Mouse (Mus musculus): ENCODE data around the gene Aebp1.
"Not testable (repeated sequence)": the region's sequence is repeated elsewhere in the genome, so short reads cannot be mapped to it uniquely, and the experiment has no call there.

Aebp1 gene

DNA sequence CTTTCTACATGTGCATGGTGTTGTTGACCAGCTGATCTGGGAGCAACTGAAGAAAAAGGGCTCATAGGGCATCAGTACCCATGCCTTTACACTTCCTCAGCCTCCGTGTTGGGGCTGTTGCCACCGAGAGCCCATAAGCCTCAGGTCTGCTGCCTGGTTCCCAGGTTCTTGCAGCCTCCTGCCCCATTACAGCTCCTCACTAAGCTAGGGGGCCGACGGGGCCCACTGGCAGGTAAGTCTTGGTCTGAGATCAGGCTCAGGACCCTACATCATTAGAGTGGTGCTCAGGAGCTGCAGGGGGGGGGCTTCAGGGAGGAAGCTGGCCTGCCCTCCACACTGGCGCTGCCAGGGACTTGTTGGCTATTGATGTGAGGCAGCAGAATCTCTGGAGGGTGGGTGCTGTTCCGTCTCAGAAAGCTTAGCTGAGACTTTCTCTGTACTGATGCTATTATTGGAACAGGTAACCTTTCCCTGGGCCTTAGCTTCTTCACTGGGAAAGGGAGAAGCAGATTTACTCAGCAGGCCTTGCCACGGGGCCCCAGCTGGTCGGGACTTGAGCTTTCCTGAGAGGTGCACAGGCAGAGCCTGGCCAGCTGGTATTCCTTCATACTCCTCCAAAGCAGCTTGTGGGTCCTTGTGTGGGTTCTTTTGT, 5.1 kb upstream of the Aebp1 start:
- DNase-seq, result no peak

DNA sequence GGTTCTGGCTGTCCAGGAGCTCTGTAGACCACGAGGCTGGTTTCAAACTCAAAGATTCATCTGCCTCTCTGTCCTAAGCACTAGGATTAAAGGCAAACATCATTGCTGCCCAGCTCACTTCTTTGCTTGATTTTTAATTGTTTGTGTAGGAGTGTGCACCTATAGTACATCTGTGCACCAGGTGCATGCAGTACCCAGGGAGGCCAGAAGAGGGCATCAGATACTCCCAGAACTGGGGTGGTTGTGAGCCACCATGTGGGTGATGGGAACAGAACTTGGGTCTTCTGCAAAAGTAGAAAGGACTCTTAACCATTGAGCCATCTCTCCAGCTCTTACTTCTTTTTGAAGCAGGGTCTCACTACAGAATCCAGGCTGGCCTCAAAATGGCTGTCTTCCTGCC, 3.0 kb upstream of the Aebp1 start:
- DNase-seq, result peak; percentile 38 to 47

DNA sequence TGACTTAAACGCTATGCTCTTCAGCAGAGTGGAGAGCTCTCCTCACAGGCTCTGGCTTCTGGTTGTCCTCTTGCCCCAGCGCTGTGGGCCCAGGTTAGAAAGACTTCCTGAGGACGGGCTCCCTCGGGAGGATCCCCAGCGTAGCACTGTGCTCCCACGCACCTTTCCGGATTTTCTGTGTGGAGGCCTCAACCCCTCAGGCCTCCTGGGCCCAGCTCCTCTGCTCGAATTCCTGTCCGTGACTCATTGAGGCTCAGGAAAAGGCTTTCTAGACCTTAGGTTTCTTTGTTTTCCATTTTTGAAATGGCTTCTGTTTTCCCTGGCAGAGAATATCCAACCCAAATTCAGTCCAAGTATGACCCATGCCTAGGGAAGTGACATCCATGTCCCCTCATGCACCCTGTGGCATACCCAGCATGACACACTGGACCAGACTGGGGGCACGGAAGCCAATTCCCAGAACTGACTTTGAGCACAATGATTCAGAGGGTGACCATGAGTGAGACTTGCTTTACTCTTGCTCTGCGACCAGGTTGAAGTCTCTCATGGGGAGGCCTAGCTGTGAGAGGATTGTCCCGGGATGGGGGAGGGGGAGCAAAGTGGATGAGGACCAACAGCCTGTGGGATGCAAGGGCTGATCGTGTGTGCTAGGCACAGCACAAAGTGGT, 1.7 kb upstream of the Aebp1 start:
- no peak for DNase-seq

DNA sequence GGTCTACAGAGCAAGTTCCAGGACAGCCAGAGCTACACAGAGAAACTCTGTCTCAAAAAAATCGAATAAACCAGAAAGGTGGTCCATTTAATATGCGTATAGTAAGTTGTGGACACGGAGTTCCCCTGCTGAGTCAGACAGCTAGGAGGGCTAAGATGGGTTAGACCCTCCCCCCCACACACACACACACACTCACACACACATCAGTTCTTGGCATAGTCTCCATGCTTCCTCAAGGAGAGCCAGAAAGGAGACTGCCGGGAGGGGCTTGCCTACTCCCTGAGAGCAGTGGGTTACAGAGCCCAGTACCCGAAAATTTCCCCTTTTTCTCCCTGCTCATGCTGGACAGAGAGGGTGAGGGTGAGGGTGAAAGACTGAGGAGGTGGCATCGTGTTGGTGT, 1.1 kb upstream of the Aebp1 start:
- DNase-seq, result no peak

DNA sequence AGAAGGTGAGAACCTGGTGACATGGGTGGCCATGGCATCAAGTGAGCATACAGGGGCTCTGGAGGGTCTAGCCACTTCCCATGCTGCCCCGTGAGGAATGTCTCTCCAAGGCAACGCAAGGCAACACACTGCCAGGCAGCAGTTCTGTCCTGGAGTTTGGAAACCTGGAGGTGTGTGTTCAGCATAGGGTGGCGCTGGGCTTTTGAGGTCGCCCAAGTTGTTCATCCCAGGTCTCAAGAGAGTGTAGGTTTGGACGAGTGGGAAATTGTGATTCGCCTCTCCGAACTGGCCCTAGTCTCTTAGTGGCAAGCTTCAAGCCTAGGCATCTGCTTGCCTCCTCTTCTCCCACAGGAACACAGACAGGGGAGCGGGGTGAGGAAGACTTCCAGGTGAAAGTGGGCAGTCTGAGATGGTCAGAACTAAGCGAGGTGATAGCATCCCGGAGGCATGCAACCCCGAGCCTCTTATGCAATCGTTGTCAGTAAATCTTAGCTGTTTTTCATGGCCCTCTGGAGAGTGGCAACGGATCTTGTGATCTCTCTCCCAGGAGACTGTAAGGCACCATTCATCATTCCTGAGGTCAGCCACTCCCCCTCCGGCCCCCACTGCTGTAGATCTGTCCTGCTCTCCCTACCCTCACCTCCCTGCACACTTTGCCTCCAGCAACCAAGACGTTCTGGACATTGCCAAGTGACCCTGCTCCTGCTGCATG, 803 bp downstream of the Aebp1 start:
- no peak for DNase-seq

DNA sequence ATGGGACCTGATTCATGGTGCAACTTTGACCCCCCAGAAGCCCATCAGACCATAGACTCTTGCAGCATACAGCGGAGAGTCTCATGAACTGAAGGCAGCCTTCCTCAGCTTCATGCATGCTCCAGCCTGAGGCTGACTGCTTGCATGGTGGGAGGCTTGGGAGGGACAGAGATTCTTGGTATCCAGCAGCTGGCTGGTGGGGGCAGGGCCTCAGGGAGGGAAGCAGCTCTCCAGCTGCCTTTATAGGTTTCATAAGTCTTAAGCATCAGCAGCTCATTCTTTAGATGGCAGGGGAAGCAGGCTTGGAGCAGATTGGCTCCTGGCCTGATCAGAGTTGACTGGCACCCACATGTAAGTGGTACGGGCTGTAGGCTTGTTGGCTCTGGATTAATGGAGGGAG, 5.4 kb downstream of the Aebp1 start:
- DNase-seq, result no peak

DNA sequence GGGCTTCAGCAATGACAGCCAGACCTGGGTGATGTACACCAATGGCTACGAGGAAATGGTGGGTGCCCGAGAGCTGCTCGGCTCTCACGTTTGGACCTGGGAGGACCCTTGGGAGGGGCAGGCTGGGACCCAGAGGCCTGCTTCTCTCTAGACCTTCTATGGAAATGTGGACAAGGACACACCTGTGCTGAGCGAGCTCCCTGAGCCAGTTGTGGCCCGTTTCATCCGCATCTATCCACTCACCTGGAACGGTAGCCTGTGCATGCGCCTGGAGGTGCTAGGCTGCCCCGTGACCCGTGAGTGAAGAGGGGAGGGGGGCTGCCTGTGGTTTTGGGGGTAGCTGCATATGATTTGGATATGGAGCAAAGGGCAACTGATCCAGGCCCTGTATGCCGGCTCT, 6.6 kb downstream of the Aebp1 start:
- DNase-seq, result no peak

DNA sequence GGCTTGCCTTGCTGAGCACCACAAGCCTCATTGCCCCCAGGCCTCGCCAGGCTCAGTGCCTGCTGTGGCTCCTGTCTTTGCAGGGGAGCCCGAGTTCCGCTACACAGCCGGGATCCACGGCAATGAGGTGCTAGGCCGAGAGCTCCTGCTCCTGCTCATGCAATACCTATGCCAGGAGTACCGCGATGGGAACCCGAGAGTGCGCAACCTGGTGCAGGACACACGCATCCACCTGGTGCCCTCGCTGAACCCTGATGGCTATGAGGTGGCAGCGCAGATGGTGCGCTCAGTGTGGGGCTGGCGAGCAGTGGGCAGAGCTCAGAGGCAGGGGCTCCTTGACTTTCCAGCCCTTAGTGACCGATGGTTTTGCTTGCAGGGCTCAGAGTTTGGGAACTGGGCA, 7.6 kb downstream of the Aebp1 start:
- DNase-seq, result no peak

DNA sequence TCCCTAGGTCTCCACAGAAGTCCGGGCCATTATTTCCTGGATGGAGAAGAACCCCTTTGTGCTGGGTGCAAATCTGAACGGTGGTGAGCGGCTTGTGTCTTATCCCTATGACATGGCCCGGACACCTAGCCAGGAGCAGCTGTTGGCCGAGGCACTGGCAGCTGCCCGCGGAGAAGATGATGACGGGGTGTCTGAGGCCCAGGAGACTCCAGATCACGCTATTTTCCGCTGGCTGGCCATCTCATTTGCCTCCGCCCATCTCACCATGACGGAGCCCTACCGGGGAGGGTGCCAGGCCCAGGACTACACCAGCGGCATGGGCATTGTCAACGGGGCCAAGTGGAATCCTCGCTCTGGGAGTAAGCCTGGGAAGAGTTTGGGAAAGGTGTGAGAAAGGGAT, 8.3 kb downstream of the Aebp1 start:
- DNase-seq, result no peak

DNA sequence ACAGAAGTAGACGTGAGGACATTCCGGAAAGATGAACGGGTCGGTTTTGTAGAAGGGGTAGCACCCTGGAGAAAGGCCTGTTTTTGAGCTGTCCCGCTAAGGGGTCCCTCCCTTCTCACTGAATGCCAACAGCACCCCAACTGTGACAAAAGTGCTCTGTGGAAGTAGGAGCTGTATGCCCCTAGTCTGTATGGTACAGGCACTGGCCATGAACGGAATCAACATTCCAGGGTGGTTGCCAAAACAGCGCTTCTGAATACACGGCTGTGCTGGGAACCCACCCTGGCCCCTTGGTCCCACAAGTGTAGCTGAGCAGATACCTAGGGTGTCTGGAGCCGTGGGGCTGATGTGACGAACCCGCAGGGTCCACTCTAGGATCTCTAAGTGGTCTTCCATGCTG, 11.0 kb downstream of the Aebp1 start:
- no peak for DNase-seq

DNA sequence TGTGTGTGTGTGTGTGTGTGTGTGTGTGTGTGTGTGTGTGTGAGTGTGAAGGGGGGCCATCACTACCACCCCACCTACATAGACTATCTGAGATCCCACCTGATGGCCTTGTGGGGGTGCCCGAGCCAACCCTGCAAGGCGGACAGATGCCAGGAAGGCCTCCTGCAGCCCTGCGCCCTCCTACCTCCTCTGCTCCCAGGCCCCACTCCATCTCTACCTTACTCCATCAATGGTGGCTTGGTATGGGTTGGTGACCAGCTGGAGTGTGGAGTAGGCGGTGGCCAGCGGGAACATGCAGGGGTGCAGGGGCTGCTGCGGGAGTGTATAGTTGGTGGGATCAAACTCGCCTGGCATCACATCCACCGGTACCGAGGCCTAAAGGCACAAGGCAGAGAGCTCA, 11.4 kb downstream of the Aebp1 start:
- DNase-seq, result no peak

DNA sequence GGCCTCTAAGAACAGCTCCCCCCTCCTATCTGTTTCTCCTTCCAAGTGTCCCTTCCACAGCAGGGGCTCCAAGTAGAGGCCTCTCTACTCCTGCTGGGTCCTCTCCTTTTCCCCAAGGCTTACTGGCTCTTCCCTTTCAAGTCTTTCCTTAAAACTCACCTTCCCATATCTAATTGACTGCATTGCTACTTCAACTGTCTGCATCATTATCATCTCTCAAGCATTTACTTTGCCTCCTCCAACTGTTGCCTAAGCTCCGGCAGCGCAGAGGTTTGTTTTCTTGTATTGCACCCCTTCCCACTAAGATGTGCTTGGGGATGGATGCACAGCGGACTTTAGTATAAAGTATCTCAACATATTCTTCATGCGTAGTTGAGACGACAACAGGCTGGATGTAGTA, 15.7 kb downstream of the Aebp1 start:
- no peak for DNase-seq

DNA sequence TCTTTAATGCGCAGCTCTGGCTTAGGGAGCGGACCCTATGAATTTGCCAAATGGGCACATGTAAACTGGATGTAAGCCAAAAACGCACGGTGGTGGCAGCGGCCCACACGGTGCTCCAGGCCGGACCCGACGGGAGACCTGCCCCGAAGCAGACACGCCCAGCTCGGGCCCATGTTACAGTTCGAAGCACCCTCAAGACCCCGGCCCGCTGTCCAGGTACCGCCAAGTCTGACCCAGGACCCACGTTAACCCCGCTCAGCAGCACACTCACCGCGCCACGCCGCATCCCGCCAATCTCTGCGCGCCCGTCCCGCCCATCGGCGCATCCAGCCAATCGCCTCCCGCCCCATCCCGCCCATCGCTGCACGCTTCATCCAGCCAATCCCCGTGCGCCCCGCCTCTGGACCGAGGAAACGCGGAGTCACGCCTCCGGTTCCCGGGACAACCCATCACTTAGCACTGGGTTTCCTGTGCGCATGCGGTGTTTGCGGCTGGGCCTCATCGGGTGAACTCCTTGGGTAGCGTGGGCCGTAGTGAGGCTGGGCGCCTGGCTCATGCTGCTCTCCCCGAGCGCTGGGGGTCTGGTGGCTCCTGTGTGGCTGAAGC, 16.3 kb downstream of the Aebp1 start, which contains the start of gene Pold2:
TSS of gene Pold2 (minus strand) at position 372 of the 606 bp plus-strand sequence.
- DNase-seq, result peak; percentile 92 to 95

DNA sequence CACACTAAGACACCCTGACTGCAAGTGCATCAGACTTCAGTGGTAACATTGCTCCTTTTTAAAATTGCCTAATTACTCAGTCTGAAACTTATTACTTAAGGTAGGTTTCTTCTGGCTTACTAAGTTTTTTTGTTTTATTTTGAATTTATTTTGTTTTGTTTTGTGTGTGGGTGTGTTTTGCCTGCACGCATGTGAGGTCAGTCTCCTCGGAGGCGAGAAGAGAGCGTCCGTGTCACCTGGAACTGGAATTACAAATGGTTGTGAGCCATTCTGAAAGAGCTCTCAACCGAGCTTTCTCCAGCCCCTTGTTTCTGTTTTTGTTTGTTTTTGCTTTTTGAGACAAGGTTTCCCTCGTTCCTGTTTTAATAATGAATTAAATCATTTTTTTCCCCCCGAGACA, 16.9 kb downstream of the Aebp1 start:
- no peak for DNase-seq

DNA sequence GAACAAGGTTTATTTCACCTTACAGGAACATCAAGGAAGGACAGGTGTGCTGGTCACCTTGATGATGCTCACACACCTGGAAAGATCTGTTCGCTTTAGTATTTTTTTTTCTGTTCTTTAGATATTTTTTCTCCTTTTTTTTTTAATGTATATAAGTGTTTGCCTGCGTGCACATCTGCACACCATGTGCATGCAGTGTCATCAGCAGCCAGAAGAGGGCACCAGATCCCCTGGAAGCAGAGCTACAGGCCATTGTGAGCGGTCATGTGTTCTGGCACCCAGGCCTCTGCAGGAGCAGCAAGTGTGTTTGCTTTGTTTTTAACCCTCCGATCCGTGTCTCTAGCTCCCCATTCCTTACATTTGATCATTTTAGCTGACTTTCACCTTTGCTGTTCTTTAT, 18.2 kb downstream of the Aebp1 start:
- DNase-seq, result peak; percentile 71 to 72

DNA sequence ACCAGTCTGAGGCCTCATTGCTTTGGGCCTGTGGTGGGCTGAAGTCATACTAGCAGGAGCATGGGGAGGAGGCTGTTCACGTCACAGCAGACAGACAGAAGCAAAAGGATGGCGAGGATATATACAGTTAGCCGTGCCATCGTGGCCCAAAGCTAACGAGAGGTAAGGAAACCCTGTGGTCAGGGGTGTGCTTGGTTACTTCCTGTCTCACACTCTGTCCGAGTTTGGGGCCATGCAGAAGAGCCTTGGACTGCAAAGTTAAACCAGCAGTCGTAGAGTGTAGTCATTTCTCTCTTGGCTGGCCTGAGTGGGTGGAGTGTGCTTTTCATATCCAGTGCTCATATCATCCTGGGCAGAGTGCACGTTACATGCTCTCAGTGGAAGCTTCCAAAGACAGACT, 20.8 kb downstream of the Aebp1 start:
- DNase-seq, result no peak

DNA sequence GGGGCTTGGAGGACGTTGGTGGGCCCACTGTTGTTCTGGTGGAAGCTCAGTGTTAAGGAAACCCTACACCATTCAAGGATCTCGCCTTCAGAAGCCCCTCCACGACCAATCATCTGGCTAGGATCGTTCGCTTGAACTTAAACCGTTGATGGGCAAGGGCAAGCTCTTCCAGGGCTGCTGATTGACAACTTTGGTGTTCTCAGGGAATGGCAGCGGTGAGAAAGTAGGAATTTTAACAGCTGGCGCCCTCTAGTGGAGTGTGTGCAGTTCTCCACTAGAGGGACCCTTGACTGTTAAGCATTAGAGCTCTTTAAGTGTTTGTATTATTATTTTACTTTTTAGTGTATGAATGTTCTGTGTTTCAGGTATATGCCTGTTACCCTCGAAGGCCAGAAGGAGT, 24.4 kb downstream of the Aebp1 start:
- peak; percentile 69 to 73 for DNase-seq

DNA sequence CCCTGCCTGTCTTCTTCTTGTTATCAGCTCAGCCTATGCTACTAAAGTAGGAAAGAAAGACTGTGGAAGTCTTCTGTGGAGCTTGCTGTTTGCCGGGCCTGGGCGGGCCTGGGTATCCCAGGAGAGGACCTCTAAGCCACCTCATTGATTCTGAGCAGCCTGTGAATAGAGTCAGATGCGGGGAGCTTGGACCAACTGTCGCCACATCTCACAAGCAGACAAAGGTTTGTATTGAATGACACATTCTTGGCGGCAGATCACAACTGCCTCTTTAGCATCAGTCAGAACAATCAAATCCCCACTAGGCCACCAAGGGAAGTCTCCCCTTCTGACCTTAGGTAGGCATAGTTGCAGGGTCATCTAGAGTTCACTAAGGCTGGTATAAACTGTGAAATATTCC, 25.5 kb downstream of the Aebp1 start:
- no peak for DNase-seq

DNA sequence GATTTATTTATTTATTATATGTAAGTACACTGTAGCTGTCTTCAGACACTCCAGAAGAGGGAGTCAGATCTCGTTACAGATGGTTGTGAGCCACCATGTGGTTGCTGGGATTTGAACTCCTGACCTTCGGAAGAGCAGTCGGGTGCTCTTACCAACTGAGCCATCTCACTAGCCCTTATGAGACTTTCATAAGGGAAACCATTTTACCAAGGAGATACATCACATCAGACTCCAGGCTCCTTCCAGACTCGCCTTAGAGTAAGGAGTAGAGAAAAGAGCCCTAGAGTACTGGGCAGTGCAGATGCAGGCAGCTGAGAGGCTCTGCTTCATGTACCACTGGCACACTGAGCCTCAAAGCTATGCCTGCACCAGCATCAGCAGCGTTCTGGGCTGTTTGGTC, 26.8 kb downstream of the Aebp1 start:
- not testable (repeated sequence) for DNase-seq

DNA sequence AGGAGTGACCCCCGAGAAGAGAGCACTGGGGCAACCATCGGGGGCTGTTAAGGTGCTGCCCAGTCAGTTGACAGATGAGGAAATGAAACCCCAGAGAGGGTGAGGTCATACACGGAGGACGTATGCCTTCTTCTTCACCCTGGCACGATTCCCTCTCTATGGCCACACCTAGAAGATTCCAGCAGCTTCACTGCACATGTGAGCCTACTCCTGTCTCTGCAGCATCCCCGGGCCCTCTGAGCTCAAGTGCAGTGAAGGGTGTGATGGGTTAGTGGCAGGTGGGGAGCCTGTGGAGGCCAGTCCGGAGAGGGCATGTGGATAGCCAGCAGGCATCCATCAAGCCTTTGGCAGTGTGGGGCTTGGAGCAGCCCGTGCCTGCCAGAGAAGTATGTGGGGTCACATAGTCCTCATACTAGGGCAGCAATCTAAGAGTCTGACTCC, 30.4 kb downstream of the Aebp1 start:
- peak; percentile 53 to 60 for DNase-seq

DNA sequence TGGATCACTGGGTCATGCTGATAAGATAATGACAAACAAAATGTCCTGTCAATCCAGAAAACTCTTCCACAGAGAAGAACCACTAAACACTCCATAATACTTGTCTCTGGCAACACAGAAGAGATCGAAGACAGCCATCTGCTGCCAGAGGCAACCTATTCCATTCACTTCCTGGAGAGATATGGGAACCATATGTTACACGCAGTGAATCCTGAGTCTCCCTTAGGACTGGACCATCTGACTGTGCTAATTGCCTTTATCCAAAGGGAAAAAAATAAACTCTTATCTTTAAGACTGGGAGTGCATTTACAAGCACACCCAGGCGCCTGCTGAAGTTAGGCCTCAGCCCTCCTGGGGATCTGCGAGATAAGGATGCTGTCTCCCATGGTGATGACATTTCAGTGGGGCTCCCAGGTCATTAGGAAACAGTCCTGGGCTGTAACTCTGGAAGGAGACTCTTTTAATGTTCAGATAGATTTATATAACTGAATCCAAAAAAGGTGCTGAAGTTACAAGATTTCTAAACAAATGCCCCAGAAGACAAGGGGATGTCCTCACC, 31.1 kb downstream of the Aebp1 start:
- DNase-seq, result no peak

DNA sequence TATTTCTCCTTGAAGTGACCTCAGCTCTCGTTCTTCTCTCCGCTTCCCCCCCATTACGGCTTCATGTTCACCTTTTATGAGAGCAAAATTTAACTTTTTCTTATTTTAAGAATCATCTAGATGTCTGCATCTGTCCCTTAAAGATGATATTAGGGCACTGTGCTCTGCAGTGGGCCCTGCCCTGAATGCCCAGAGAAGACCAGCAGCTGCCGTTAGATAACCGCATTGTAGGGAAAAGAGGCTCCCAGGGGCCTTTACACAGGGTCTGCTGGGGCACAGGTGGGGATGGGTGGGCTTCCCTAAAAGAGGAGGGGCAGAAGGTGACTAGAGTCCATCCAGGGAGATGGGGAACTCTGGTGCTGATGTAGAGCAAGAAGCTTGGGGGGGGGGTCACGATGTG, 32.1 kb downstream of the Aebp1 start:
- DNase-seq, result no peak

DNA sequence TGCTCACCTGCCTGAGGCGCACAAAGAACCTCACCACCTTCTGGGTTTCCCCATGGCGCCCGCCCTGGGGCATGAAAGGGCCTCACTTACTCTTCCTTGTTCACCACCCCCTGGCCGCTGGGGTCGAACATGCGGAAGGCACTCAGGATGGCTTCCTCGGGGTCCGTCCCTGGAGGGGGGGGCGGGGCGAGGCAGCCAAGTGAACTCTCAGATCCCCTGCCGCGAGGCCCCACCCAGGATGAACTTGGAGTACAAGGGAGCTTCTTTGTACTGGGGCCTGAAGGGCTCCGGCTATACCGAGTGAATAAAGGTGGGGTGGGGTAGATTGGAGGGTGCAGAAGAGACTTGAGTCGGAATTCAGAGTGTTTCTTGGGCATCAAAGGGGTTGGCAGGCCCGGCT, 35.5 kb downstream of the Aebp1 start:
- DNase-seq, result peak in 1 of 2 experiments; percentile 21

All from B cell, adult 2 months (primary cell).